Mouse (Mus musculus) common myeloid progenitor, adult 5-6 weeks (primary cell): ENCODE results near the gene Tspan13. TPM values are rescaled to one million over a fixed set of nuclear protein-coding genes. Genes with fewer than 3 reads are reported as not detected.

Experiments
- ATAC-seq: replicated peaks from 2 replicates; pipeline ENCODE4 v1.8.0; 2016; ENCODE audit warnings: low read depth, mild to moderate bottlenecking, moderate TSS enrichment, inconsistent platforms; ENCODE audit not compliant: poor library complexity, severe bottlenecking
- total RNA-seq: library from RNA; stranded (forward); fragments of 200-1000, 187-1606 nt; gene quantifications from 2 replicates; pipeline ENCODE4 v1.2.3, GENCODE M21; 2017

Gene Tspan13
- total RNA-seq, 1 experiment from 2014 or later = 82.4 TPM

GRCm38 (mm10) chr12:36036121-36036520 is 6.2 kb downstream of the Tspan13 start:
- ATAC-seq = no peak

DNA sequence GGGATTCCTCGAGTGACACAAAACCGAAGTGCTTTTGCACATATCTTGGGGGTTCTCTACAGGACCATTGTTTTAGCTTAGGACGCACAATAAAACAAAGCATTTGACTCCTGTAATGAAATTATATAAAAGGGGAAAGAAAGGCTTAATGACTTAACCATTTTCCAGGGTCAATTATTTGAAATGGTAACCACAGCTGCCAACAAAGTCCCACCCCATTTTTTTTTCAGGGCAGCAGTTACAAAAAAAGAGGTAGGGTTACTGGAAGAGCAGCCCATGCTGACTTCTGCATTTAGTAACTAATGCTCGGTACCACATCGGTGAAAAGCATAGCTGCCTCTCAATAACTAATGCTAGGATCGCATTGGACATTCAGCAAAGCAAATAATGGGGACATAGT is 6.8 kb downstream of the Tspan13 start:
- no peak for ATAC-seq

DNA sequence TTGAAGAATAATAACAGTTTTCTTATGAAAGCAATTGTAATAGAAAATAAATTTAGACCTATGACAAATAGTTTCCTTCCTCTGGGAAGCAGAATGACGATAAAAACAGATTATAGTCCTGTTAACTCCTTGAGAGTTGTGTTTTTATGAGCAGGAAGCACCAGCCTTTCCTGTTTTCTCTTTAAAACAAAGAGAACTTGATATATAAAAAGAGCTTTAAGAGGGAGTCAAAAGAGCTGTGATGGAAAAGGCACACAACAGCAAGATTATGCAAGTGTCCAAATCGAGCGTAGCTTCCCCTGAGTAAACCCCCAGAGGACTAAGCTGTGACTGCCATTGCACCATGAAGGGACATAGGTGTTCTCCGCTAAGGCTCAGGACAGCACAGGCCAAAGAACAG is 9.9 kb downstream of the Tspan13 start:
- peak; percentile 33 for ATAC-seq

GRCm38 (mm10) chr12:36030660-36031363 is 11.5 kb downstream of the Tspan13 start:
- no peak for ATAC-seq

- peak; percentile 5; the same call in 1 of the 2 replicates for ATAC-seq
Measured at GRCm38 (mm10) chr12:36029687-36030086, 12.6 kb downstream of the Tspan13 start.

GRCm38 (mm10) chr12:36028968-36029645 is 13.2 kb downstream of the Tspan13 start:
- peak; percentile 64 for ATAC-seq

- ATAC-seq = no peak
Measured at GRCm38 (mm10) chr12:36027171-36027570, 15.1 kb downstream of the Tspan13 start.

DNA sequence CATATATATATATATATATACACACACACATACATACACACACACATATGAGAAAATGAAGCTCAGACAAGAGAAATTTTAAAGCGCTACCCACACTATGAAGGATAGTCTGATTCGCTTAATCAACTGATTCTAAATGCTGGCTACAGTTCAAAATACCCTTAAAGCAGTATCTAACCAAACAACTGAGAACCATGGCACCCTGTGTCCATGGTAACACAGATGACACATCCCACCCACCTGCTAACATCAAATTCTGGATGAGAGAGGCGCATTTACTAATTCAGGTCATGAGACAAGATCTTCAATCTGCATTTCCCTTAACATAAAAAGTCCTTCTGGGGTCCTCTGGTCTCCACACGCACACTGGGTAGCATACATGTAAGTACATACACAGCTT is 16.2 kb downstream of the Tspan13 start:
- no peak for ATAC-seq

DNA sequence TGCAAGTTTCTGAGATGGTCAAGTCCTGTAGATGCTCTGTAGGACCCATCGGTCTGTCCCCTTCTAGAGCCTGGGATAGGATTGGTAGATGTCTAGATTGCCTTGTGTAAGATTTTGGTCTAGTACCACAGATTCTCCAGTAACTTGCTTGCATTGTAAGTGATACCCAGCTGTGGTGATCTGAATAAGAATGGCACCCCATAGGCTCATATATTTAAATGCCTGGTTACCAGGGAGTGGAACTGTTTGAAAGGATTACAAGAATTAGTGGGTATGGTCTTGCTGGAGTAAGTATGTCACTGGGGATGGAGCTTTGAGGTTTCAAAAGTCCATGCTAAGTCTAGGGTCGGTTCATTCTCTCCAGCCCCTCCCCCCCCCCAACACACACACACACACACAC is 21.6 kb downstream of the Tspan13 start:
- no peak for ATAC-seq

GRCm38 (mm10) chr12:36020081-36020480 is 22.2 kb downstream of the Tspan13 start:
- ATAC-seq = 0 out of 2 replicates have a peak, but pooled peaks have one; percentile 4

- ATAC-seq = peak; percentile 85
Measured at GRCm38 (mm10) chr12:36019572-36019971, 22.7 kb downstream of the Tspan13 start.

DNA sequence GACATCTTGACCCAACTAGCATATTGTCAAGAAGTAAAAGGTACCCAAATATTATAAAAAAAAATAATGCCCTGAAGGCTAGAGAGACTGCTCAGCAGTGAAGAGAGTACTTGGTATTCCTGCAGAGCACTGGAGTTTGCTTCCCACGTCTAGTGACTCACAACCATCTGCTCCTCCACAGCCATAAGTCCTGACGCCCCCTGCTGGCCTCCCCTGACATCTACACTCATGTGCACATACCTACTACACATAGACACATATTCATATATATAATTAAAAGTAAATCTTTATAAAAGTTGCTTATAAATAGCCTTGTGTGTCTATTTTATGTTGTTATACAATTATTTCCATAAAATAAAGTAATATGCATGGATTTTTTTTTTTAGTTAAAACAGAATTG is 24.5 kb downstream of the Tspan13 start:
- no peak for ATAC-seq

- ATAC-seq = no peak
Measured at GRCm38 (mm10) chr12:36013216-36013910, 28.9 kb downstream of the Tspan13 start.

DNA sequence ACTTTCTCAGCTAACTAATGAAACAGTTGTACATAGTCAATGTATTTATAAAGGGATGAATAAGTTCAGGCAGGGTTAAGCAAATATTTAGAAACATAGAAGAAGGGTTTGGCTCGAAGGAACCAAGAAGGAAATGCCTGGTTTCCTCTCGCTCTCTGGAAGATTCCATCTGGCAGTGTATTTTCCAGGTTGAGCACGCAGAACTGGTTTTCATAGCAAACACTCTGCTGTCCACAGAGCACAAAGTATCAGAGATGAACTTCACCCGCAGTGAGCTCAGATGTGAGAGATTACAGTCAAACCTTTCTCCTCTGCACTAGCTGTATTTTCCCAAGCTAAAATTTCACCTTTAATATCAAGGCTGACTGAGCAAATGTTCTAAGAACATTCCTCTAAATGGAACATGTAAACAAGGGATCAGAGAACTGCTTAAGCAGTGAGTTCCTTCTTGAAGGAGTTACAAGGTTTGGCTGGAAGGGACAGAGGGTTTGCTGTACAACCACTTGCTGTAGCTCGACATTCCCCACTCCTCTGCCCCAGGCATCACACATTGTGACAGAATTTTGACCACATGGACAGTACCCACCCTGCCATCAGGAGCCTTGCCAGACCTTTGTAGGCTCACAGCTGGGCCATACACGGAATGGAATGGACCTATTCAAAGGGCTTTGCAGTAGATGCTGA is 33.8 kb downstream of the Tspan13 start:
- ATAC-seq = no peak

GRCm38 (mm10) chr12:36007581-36007980 is 34.7 kb downstream of the Tspan13 start:
- no peak for ATAC-seq

DNA sequence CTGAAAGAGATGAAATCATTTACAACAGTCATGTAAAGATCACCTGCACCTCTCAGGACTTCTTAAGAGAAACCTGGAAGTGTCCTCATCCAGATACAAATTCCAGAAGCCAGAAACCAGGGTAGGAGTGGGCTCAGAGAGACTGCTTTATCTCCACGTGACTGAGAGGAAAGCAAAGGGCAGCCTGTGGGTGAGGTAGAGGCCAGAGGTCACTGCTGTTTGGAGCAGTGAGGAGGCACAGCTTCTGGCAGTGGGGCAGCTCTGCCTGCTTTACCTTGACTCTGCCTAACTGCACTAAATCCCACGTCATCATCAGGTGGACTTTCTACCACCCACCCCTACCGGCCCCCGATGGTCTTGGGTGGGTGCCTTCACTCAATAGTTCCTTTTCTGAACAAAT is 37.6 kb downstream of the Tspan13 start:
- no peak for ATAC-seq

DNA sequence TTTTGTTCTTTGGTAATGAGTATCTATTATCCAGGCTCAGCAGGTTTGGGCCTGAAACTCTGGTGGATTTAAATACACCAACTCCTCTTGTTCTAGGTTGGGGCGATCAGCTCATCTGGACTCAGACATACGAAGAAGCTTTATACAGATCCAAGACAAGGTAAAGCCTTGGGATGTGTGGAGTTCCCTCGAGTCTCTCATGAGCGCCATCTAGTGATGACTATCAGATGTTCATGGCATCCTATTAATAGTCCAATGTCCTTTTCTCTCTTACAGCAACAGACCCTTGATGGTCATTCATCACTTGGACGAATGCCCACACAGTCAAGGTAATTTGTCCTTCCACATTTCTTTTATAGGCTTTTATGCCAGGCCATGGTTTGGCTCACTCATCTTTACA is 46.5 kb downstream of the Tspan13 start:
- ATAC-seq = peak; percentile 70

DNA sequence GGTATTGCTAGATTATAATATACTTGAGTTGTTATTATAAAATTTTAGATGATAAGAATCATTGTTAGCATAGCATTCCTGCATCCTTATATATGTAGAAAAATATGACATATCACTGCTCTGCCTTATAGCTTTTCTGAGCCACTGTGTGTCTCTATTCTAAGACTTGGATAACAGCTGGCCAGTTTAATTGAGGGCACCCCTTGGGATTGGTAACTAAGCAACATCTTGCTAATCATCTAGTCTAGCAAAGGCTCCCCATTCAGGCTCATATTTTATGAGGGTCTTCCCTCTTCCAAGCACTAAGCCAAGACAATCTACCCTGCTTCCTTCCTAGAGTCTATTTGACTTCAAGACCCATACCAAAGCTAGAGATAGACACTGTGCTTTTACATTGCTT is 48.2 kb downstream of the Tspan13 start:
- ATAC-seq = no peak

- no peak for ATAC-seq
Measured at GRCm38 (mm10) chr12:35993583-35993982, 48.7 kb downstream of the Tspan13 start.

- ATAC-seq = no peak
Measured at GRCm38 (mm10) chr12:35992711-35993110, 49.6 kb downstream of the Tspan13 start, which contains the start of gene Agr2. Gene Agr2 (plus strand): TSS chr12:35992907.
